Mouse (Mus musculus): ENCODE data around the gene Magi2. TPM values are rescaled to one million over a fixed set of nuclear protein-coding genes. Genes with fewer than 3 reads are reported as not detected.

The Magi2 gene
- polyA plus RNA-seq, 1 experiment from 2014 or later: 8.4 TPM

- no peak overlapping the region for H3K27ac ChIP-seq (ENCODE audit: low read depth, low read length)
- H3K9me3 ChIP-seq (replicated peaks; ENCODE audit: control insufficient read depth, low read length): no peaks in the 10 kb centered on the region
- no peak overlapping the region for H3K4me3 ChIP-seq (ENCODE audit: low read depth, low read length)
- no peak for ATAC-seq
- no peaks in the 10 kb centered on the region for H3K36me3 ChIP-seq (ENCODE audit: control insufficient read depth, insufficient read depth, low read length)
- no peaks in the 10 kb centered on the region for H3K27me3 ChIP-seq (replicated peaks; ENCODE audit: control insufficient read depth, insufficient read depth, low read length)
- no peak for DNase-seq (ENCODE audit: low spot score)
- H3K4me1 ChIP-seq (ENCODE audit: control insufficient read depth, insufficient read depth, low read length): no peaks in the 10 kb centered on the region
- H3K9ac ChIP-seq (ENCODE audit: low read length): no peak overlapping the region
- H3K4me2 ChIP-seq (ENCODE audit: low read length): no peak overlapping the region
Measured at GRCm38 (mm10) chr5:20103869-20104268, 877.0 kb downstream of the Magi2 start.

GRCm38 (mm10) chr5:20104496-20104895 is 877.7 kb downstream of the Magi2 start:
- ATAC-seq (no peak), DNase-seq (ENCODE audit: low spot score) (no peak)
- Histone ChIP-seq H3K4me2 (ENCODE audit: low read length) (no peak overlapping the region), H3K4me1 (ENCODE audit: control insufficient read depth, insufficient read depth, low read length) (no peaks in the 10 kb centered on the region), H3K9me3 (replicated peaks; ENCODE audit: control insufficient read depth, low read length) (no peaks in the 10 kb centered on the region), H3K9ac (ENCODE audit: low read length) (no peak overlapping the region), H3K36me3 (ENCODE audit: control insufficient read depth, insufficient read depth, low read length) (no peaks in the 10 kb centered on the region), H3K27ac (ENCODE audit: low read depth, low read length) (no peak overlapping the region), H3K27me3 (replicated peaks; ENCODE audit: control insufficient read depth, insufficient read depth, low read length) (no peaks in the 10 kb centered on the region), H3K4me3 (ENCODE audit: low read depth, low read length) (no peak overlapping the region)
- 68% methylated on average over 3 of the region's 3 CpGs for WGBS

- Histone ChIP-seq H3K4me3 (ENCODE audit: low read depth, low read length) (no peak overlapping the region), H3K27ac (ENCODE audit: low read depth, low read length) (no peak overlapping the region), H3K4me1 (ENCODE audit: control insufficient read depth, insufficient read depth, low read length) (no peaks in the 10 kb centered on the region), H3K9me3 (replicated peaks; ENCODE audit: control insufficient read depth, low read length) (no peaks in the 10 kb centered on the region), H3K36me3 (ENCODE audit: control insufficient read depth, insufficient read depth, low read length) (no peaks in the 10 kb centered on the region), H3K27me3 (replicated peaks; ENCODE audit: control insufficient read depth, insufficient read depth, low read length) (no peaks in the 10 kb centered on the region), H3K9ac (ENCODE audit: low read length) (no peak overlapping the region), H3K4me2 (ENCODE audit: low read length) (no peak overlapping the region)
- DNase-seq (ENCODE audit: low spot score) (no peak), ATAC-seq (no peak)
- WGBS: 89% methylated on average over 3 of the region's 3 CpGs
Measured at GRCm38 (mm10) chr5:20109496-20109895, 882.7 kb downstream of the Magi2 start.

- Histone ChIP-seq H3K36me3 (ENCODE audit: control insufficient read depth, insufficient read depth, low read length) (no peaks in the 10 kb centered on the region), H3K4me3 (ENCODE audit: low read depth, low read length) (no peak overlapping the region), H3K4me2 (ENCODE audit: low read length) (no peak overlapping the region), H3K9me3 (replicated peaks; ENCODE audit: control insufficient read depth, low read length) (no peaks in the 10 kb centered on the region), H3K27ac (ENCODE audit: low read depth, low read length) (no peak overlapping the region), H3K4me1 (ENCODE audit: control insufficient read depth, insufficient read depth, low read length) (no peaks in the 10 kb centered on the region), H3K27me3 (replicated peaks; ENCODE audit: control insufficient read depth, insufficient read depth, low read length) (no peaks in the 10 kb centered on the region), H3K9ac (ENCODE audit: low read length) (no peak overlapping the region)
- no peak for ATAC-seq
- DNase-seq (ENCODE audit: low spot score): no peak
- 84% methylated on average over 3 of the region's 3 CpGs for WGBS
Measured at GRCm38 (mm10) chr5:20117156-20117555, 890.3 kb downstream of the Magi2 start.

- ATAC-seq: 0 out of 2 replicates have a peak, but pooled peaks have one; percentile 1
- Histone ChIP-seq H3K27ac (ENCODE audit: low read depth, low read length) (peak overlapping the region; percentile 68; the same call in 1 of the 2 replicates), H3K36me3 (ENCODE audit: control insufficient read depth, insufficient read depth, low read length) (no peaks in the 10 kb centered on the region), H3K9me3 (replicated peaks; ENCODE audit: control insufficient read depth, low read length) (no peaks in the 10 kb centered on the region), H3K9ac (ENCODE audit: low read length) (no peak overlapping the region), H3K4me3 (ENCODE audit: low read depth, low read length) (no peak overlapping the region), H3K4me2 (ENCODE audit: low read length) (no peak overlapping the region), H3K4me1 (ENCODE audit: control insufficient read depth, insufficient read depth, low read length) (peaks cover 13% of the 10 kb centered on the region; the same call in 1 of the 2 replicates), H3K27me3 (replicated peaks; ENCODE audit: control insufficient read depth, insufficient read depth, low read length) (no peaks in the 10 kb centered on the region)
- DNase-seq (ENCODE audit: low spot score): peak; percentile 13
- 64% methylated on average over 2 of the region's 2 CpGs for WGBS
Measured at GRCm38 (mm10) chr5:20140235-20140634, 913.4 kb downstream of the Magi2 start.

GRCm38 (mm10) chr5:20140662-20141444 is 914.0 kb downstream of the Magi2 start:
- WGBS: 30% methylated on average over 10 of the region's 10 CpGs
- H3K4me3 ChIP-seq (ENCODE audit: low read depth, low read length): no peak overlapping the region
- H3K27ac ChIP-seq (ENCODE audit: low read depth, low read length): peak overlapping the region; percentile 68
- H3K4me1 ChIP-seq (ENCODE audit: control insufficient read depth, insufficient read depth, low read length): peaks cover 13% of the 10 kb centered on the region; the same call in 1 of the 2 replicates
- DNase-seq (ENCODE audit: low spot score): peak; percentile 88
- H3K9me3 ChIP-seq (replicated peaks; ENCODE audit: control insufficient read depth, low read length): no peaks in the 10 kb centered on the region
- no peak overlapping the region for H3K9ac ChIP-seq (ENCODE audit: low read length)
- no peaks in the 10 kb centered on the region for H3K36me3 ChIP-seq (ENCODE audit: control insufficient read depth, insufficient read depth, low read length)
- ATAC-seq: peak; percentile 92
- H3K27me3 ChIP-seq (replicated peaks; ENCODE audit: control insufficient read depth, insufficient read depth, low read length): no peaks in the 10 kb centered on the region
- H3K4me2 ChIP-seq (ENCODE audit: low read length): peak overlapping the region; percentile 6; the same call in 1 of the 2 replicates

GRCm38 (mm10) chr5:20153359-20154125 is 926.7 kb downstream of the Magi2 start:
- peaks cover 7% of the 10 kb centered on the region for H3K4me1 ChIP-seq (ENCODE audit: control insufficient read depth, insufficient read depth, low read length)
- 29% methylated on average over 3 of the region's 3 CpGs for WGBS
- DNase-seq (ENCODE audit: low spot score) (peak; percentile 52), ATAC-seq (peak; percentile 80)
- H3K9ac ChIP-seq (ENCODE audit: low read length): no peak overlapping the region
- H3K4me3 ChIP-seq (ENCODE audit: low read depth, low read length): no peak overlapping the region
- H3K4me2 ChIP-seq (ENCODE audit: low read length): no peak overlapping the region
- no peaks in the 10 kb centered on the region for H3K27me3 ChIP-seq (replicated peaks; ENCODE audit: control insufficient read depth, insufficient read depth, low read length)
- no peaks in the 10 kb centered on the region for H3K36me3 ChIP-seq (ENCODE audit: control insufficient read depth, insufficient read depth, low read length)
- H3K27ac ChIP-seq (ENCODE audit: low read depth, low read length): no peak overlapping the region; the same call in 1 of the 2 replicates
- no peaks in the 10 kb centered on the region for H3K9me3 ChIP-seq (replicated peaks; ENCODE audit: control insufficient read depth, low read length)

- peak; percentile 42; the same call in 1 of the 2 replicates for ATAC-seq
- H3K4me3 ChIP-seq (ENCODE audit: low read depth, low read length): no peak overlapping the region
- no peaks in the 10 kb centered on the region for H3K27me3 ChIP-seq (replicated peaks; ENCODE audit: control insufficient read depth, insufficient read depth, low read length)
- no peak overlapping the region for H3K9ac ChIP-seq (ENCODE audit: low read length)
- H3K27ac ChIP-seq (ENCODE audit: low read depth, low read length): peak overlapping the region; percentile 10; the same call in 1 of the 2 replicates
- H3K4me1 ChIP-seq (ENCODE audit: control insufficient read depth, insufficient read depth, low read length): no peaks in the 10 kb centered on the region
- H3K9me3 ChIP-seq (replicated peaks; ENCODE audit: control insufficient read depth, low read length): no peaks in the 10 kb centered on the region
- DNase-seq (ENCODE audit: low spot score): peak; percentile 34
- H3K36me3 ChIP-seq (ENCODE audit: control insufficient read depth, insufficient read depth, low read length): no peaks in the 10 kb centered on the region
- H3K4me2 ChIP-seq (ENCODE audit: low read length): no peak overlapping the region
- 50% methylated on average over 5 of the region's 5 CpGs for WGBS
Measured at GRCm38 (mm10) chr5:20196765-20197164, 969.9 kb downstream of the Magi2 start.

- no peak for ATAC-seq
Measured at GRCm38 (mm10) chr5:20197395-20197794, 970.6 kb downstream of the Magi2 start.

More at GRCm38 (mm10) chr5:20197395-20197794, 970.6 kb downstream of the Magi2 start:
- Histone ChIP-seq H3K36me3 (ENCODE audit: control insufficient read depth, insufficient read depth, low read length) (no peaks in the 10 kb centered on the region), H3K9ac (ENCODE audit: low read length) (no peak overlapping the region), H3K27ac (ENCODE audit: low read depth, low read length) (no peak overlapping the region), H3K4me2 (ENCODE audit: low read length) (no peak overlapping the region), H3K27me3 (replicated peaks; ENCODE audit: control insufficient read depth, insufficient read depth, low read length) (no peaks in the 10 kb centered on the region), H3K4me1 (ENCODE audit: control insufficient read depth, insufficient read depth, low read length) (no peaks in the 10 kb centered on the region), H3K4me3 (ENCODE audit: low read depth, low read length) (no peak overlapping the region), H3K9me3 (replicated peaks; ENCODE audit: control insufficient read depth, low read length) (no peaks in the 10 kb centered on the region)
- 79% methylated on average over 9 of the region's 9 CpGs for WGBS
- DNase-seq (ENCODE audit: low spot score): no peak
